ENCODE assay signal across 9 mouse cellular contexts in the genomic region with DNA sequence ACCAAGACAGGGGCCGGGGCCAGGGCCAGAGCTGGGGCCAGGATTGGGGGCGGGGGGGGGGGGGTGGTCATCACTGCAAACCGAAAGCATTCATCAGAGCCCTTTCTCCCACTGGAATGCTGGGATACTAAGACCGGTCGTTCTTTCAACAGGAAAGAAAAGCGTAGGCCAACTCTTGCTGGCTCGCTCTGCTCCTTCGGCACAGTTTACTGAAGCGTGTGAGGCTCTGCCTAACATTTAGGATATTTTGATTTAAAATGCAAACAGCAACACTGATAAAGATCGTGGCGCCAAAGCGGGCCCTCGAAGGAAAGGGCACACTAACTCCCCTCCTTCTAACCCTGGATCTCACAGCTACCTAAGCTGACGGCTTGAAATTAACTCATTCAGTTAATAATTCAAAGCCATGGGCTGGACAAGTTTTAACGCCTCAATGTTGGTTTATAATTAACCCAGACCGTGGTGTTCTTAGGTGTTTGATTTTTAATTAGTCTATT.
DNase-seq lines count a peak whose midpoint lies in the region; ATAC-seq lines count a peak whose summit lies in the region.
"Had no signal": no experiment of that assay in that cellular context is flagged by ENCODE, and none has a peak within 500 bp of the region (broad histone marks: within the 10 kb centered on the region; RNA-seq: fewer than 3 reads in every experiment).

No protein-coding gene starts in this region.

- no peaks in the 10 kb centered on the region for H3K27me3 ChIP-seq in heart, embryonic 15.5 days
- no peaks in the 10 kb centered on the region for H3K27me3 ChIP-seq in forebrain, embryonic 11.5 days (ENCODE audit: control insufficient read depth, insufficient read depth, low read length)
- no peaks in the 10 kb centered on the region for H3K27me3 ChIP-seq in midbrain, embryonic 12.5 days
- H3K27me3 ChIP-seq: limb, embryonic 15.5 days had no signal

- H3K4me2 ChIP-seq in heart, embryonic 15.5 days = 0 out of 2 replicates have a peak overlapping the region, but pooled peaks have one; percentile 0
- no peak overlapping the region for H3K4me2 ChIP-seq in forebrain, embryonic 11.5 days (ENCODE audit: low read depth, low read length, severe bottlenecking)
- H3K4me2 ChIP-seq in midbrain, embryonic 12.5 days (replicated peaks) = no peak overlapping the region
- H3K4me2 ChIP-seq: limb, embryonic 15.5 days had no signal

- DNase-seq in heart, adult 9 months (ENCODE audit: low spot score in 2 of 2) = no peak
- no peak for DNase-seq in forebrain, embryonic 11.5 days (ENCODE audit: low spot score)
- DNase-seq in kidney, adult 11 months = peak; percentile 86
- no peak for DNase-seq in cerebellum, adult 8-10 months
- no peak for DNase-seq in cerebellum, adult 9-10 months
- no peak for DNase-seq in cerebellum, adult 18-20 months

- peaks cover 77% of the 10 kb centered on the region for H3K4me1 ChIP-seq in heart, embryonic 15.5 days (replicated peaks)
- peaks cover 36% of the 10 kb centered on the region for H3K4me1 ChIP-seq in forebrain, embryonic 11.5 days (replicated peaks; ENCODE audit: control insufficient read depth, insufficient read depth, low read length)
- peaks cover 65% of the 10 kb centered on the region for H3K4me1 ChIP-seq in midbrain, embryonic 12.5 days

- no peak overlapping the region for H3K9ac ChIP-seq in heart, embryonic 15.5 days
- H3K9ac ChIP-seq in forebrain, embryonic 11.5 days (ENCODE audit: low read length) = no peak overlapping the region
- H3K9ac ChIP-seq in midbrain, embryonic 12.5 days (replicated peaks) = no peak overlapping the region
- H3K9ac ChIP-seq: limb, embryonic 15.5 days had no signal

- WGBS in heart, embryonic 15.5 days = 64% methylated on average over 16 of the region's 16 CpGs
- WGBS in forebrain, embryonic 11.5 days = 63% methylated on average over 16 of the region's 16 CpGs
- 74% methylated on average over 15 of the region's 16 CpGs for WGBS in midbrain, embryonic 12.5 days

- no peaks in the 10 kb centered on the region for H3K36me3 ChIP-seq in heart, embryonic 15.5 days
- no peaks in the 10 kb centered on the region for H3K36me3 ChIP-seq in forebrain, embryonic 11.5 days (ENCODE audit: control insufficient read depth, insufficient read depth, low read length)
- 0 out of 2 replicates have a peak, but pooled peaks cover 2% of the 10 kb centered on the region for H3K36me3 ChIP-seq in midbrain, embryonic 12.5 days
- H3K36me3 ChIP-seq: limb, embryonic 15.5 days had no signal

- ATAC-seq in heart, embryonic 15.5 days (replicated peaks; ENCODE audit: insufficient number of reproducible peaks, insufficient read depth, low FRiP score, low read depth) = no peak
- no peak for ATAC-seq in forebrain, embryonic 11.5 days (replicated peaks; ENCODE audit: low FRiP score)
- ATAC-seq in midbrain, embryonic 12.5 days (ENCODE audit: low FRiP score, low read depth) = no peak

- H3K9me3 ChIP-seq in heart, embryonic 15.5 days (replicated peaks) = no peaks in the 10 kb centered on the region
- no peaks in the 10 kb centered on the region for H3K9me3 ChIP-seq in forebrain, embryonic 11.5 days (ENCODE audit: control insufficient read depth, low read length)
- H3K9me3 ChIP-seq in midbrain, embryonic 12.5 days = no peaks in the 10 kb centered on the region
- H3K9me3 ChIP-seq: limb, embryonic 15.5 days had no signal

- peak overlapping the region; percentile 32 for H3K27ac ChIP-seq in heart, embryonic 15.5 days
- H3K27ac ChIP-seq in forebrain, embryonic 11.5 days (ENCODE audit: low read depth, low read length) = peak overlapping the region; percentile 58; the same call in 1 of the 2 replicates
- H3K27ac ChIP-seq in midbrain, embryonic 12.5 days (replicated peaks) = peak overlapping the region; percentile 47

- H3K4me3 ChIP-seq in heart, embryonic 15.5 days = no peak overlapping the region
- H3K4me3 ChIP-seq in forebrain, embryonic 11.5 days (ENCODE audit: low read depth, low read length) = no peak overlapping the region
- no peak overlapping the region for H3K4me3 ChIP-seq in midbrain, embryonic 12.5 days
- H3K4me3 ChIP-seq: limb, embryonic 15.5 days had no signal
